Mouse (Mus musculus) midbrain, embryonic 13.5 days (tissue): ENCODE data around the gene Ppp4r2. TPM values are rescaled to one million over a fixed set of nuclear protein-coding genes. Genes with fewer than 3 reads are reported as not detected.
A peak's percentile ranks its signal among the peaks of the same experiment; 100 is the strongest.

ENCODE experiments used
- ATAC-seq: fragments of 200-750 bp; cut with Nextera tagmentation; 2 replicates; pipeline ENCODE4 v1.8.0; 2017; ENCODE audit warnings: mild to moderate bottlenecking, moderate TSS enrichment, moderate library complexity
- H3K27ac ChIP-seq: fragments of 300-500 bp; sonication (generic); 2 replicates; pipeline ENCODE4 v1.5.1; 2015; ENCODE audit warnings: inconsistent platforms, mild to moderate bottlenecking, moderate library complexity
- H3K27me3 ChIP-seq: fragments of 300-500 bp; sonication (generic); 2 replicates; pipeline ENCODE4 v1.6.1; 2015; ENCODE audit warnings: mild to moderate bottlenecking, inconsistent platforms
- H3K36me3 ChIP-seq: fragments of 300-500 bp; sonication (generic); 2 replicates; pipeline ENCODE4 v1.6.1; 2015; ENCODE audit warnings: mild to moderate bottlenecking, inconsistent platforms
- H3K4me1 ChIP-seq: fragments of 300-500 bp; sonication (generic); replicated peaks from 2 replicates; pipeline ENCODE4 v1.6.1; 2015; ENCODE audit warnings: inconsistent platforms
- H3K4me2 ChIP-seq: fragments of 300-500 bp; sonication (generic); replicated peaks from 2 replicates; pipeline ENCODE4 v1.6.1; 2015; ENCODE audit warnings: moderate library complexity, mild to moderate bottlenecking, inconsistent platforms
- H3K4me3 ChIP-seq: fragments of 300-500 bp; sonication (generic); replicated peaks from 2 replicates; pipeline ENCODE4 v1.5.1; 2015; ENCODE audit warnings: mild to moderate bottlenecking, inconsistent platforms
- H3K9ac ChIP-seq: fragments of 300-500 bp; sonication (generic); replicated peaks from 2 replicates; pipeline ENCODE4 v1.6.1; 2015; ENCODE audit warnings: mild to moderate bottlenecking, inconsistent platforms
- H3K9me3 ChIP-seq: fragments of 300-500 bp; sonication (generic); 2 replicates; pipeline ENCODE4 v1.6.1; 2016; ENCODE audit warnings: mild to moderate bottlenecking, inconsistent platforms
- WGBS: fragments of 180-500 bp; shearing (Covaris S2); methylation state at CpG from one replicate; pipeline ENCODE4 v1.1.7; 2015; 5-methylcytosine and 5-hydroxymethylcytosine counted together
- polyA plus RNA-seq: library from polyadenylated mRNA; unstranded; fragments of >200 nt; fragmentation: Nextera tagmentation; extraction: Ambion mirVana; gene quantifications from 2 replicates; pipeline ENCODE4 v1.2.1, GENCODE M21; 2015

Ppp4r2 gene
- polyA plus RNA-seq, 1 experiment from 2014 or later: 26.4 TPM

GRCm38 (mm10) chr6:100889340-100889739 is 55.9 kb downstream of the Ppp4r2 start:
- no peaks in the 10 kb centered on the region for H3K36me3 ChIP-seq
- H3K4me1 ChIP-seq: 0 out of 2 replicates have a peak, but pooled peaks cover 2% of the 10 kb centered on the region
- H3K27ac ChIP-seq: no peak overlapping the region
- H3K4me2 ChIP-seq: no peak overlapping the region
- no peaks in the 10 kb centered on the region; the same call in 1 of the 2 replicates for H3K9me3 ChIP-seq
- H3K4me3 ChIP-seq: no peak overlapping the region
- no peak overlapping the region for H3K9ac ChIP-seq
- 0 out of 2 replicates have a peak, but pooled peaks cover 4% of the 10 kb centered on the region for H3K27me3 ChIP-seq
- 76% methylated on average over 6 of the region's 6 CpGs for WGBS
- no peak for ATAC-seq

- 72% methylated on average over 4 of the region's 4 CpGs for WGBS
Observed at GRCm38 (mm10) chr6:100892489-100892888, 59.1 kb downstream of the Ppp4r2 start.

GRCm38 (mm10) chr6:100893073-100893472 is 59.7 kb downstream of the Ppp4r2 start:
- 0 out of 2 replicates have a peak, but pooled peaks cover 4% of the 10 kb centered on the region for H3K27me3 ChIP-seq
- H3K9ac ChIP-seq: no peak overlapping the region
- no peak for ATAC-seq
- H3K4me1 ChIP-seq: no peaks in the 10 kb centered on the region
- H3K27ac ChIP-seq: no peak overlapping the region
- no peak overlapping the region for H3K4me3 ChIP-seq
- WGBS: 78% methylated on average over 5 of the region's 5 CpGs
- H3K9me3 ChIP-seq: no peaks in the 10 kb centered on the region
- no peak overlapping the region for H3K4me2 ChIP-seq
- no peaks in the 10 kb centered on the region for H3K36me3 ChIP-seq

More at GRCm38 (mm10) chr6:100892489-100892888, 59.1 kb downstream of the Ppp4r2 start:
- 0 out of 2 replicates have a peak, but pooled peaks have one; percentile 37 for ATAC-seq
- Histone ChIP-seq H3K27me3 (0 out of 2 replicates have a peak, but pooled peaks cover 4% of the 10 kb centered on the region), H3K9me3 (no peaks in the 10 kb centered on the region), H3K9ac (no peak overlapping the region), H3K4me2 (no peak overlapping the region), H3K36me3 (no peaks in the 10 kb centered on the region), H3K4me1 (no peaks in the 10 kb centered on the region), H3K4me3 (no peak overlapping the region), H3K27ac (no peak overlapping the region)

GRCm38 (mm10) chr6:100895183-100895582 is 61.8 kb downstream of the Ppp4r2 start:
- ATAC-seq: no peak
- WGBS: 63% methylated on average over 8 of the region's 8 CpGs
- Histone ChIP-seq H3K4me2 (no peak overlapping the region), H3K36me3 (no peaks in the 10 kb centered on the region), H3K4me1 (no peaks in the 10 kb centered on the region), H3K4me3 (no peak overlapping the region), H3K27me3 (no peaks in the 10 kb centered on the region), H3K27ac (no peak overlapping the region), H3K9me3 (no peaks in the 10 kb centered on the region), H3K9ac (no peak overlapping the region)

- Histone ChIP-seq H3K27ac (no peak overlapping the region), H3K9me3 (no peaks in the 10 kb centered on the region), H3K4me3 (no peak overlapping the region), H3K4me2 (no peak overlapping the region), H3K9ac (no peak overlapping the region), H3K27me3 (no peaks in the 10 kb centered on the region), H3K4me1 (no peaks in the 10 kb centered on the region), H3K36me3 (no peaks in the 10 kb centered on the region)
- 62% methylated on average over 5 of the region's 5 CpGs for WGBS
- ATAC-seq: no peak
Observed at GRCm38 (mm10) chr6:100896883-100897282, 63.5 kb downstream of the Ppp4r2 start.

- Histone ChIP-seq H3K4me3 (no peak overlapping the region), H3K4me2 (no peak overlapping the region), H3K36me3 (no peaks in the 10 kb centered on the region), H3K4me1 (no peaks in the 10 kb centered on the region), H3K27me3 (no peaks in the 10 kb centered on the region), H3K27ac (no peak overlapping the region), H3K9me3 (no peaks in the 10 kb centered on the region), H3K9ac (no peak overlapping the region)
- WGBS: 54% methylated on average over 5 of the region's 5 CpGs
- ATAC-seq: no peak
Observed at GRCm38 (mm10) chr6:100904463-100904862, 71.0 kb downstream of the Ppp4r2 start.

- WGBS: 82% methylated on average over 2 of the region's 2 CpGs
- Histone ChIP-seq H3K36me3 (no peaks in the 10 kb centered on the region), H3K4me2 (no peak overlapping the region), H3K27me3 (no peaks in the 10 kb centered on the region), H3K9me3 (no peaks in the 10 kb centered on the region), H3K4me1 (peaks cover 4% of the 10 kb centered on the region; the same call in 1 of the 2 replicates), H3K27ac (no peak overlapping the region), H3K4me3 (no peak overlapping the region), H3K9ac (no peak overlapping the region)
- ATAC-seq: no peak
Observed at GRCm38 (mm10) chr6:100910136-100910675, 76.8 kb downstream of the Ppp4r2 start.

Other genes with a start within 250 kb of the Ppp4r2 start
- 11.9 and 12.7 TPM in 2 replicates for gene Shq1, start 162.5 kb upstream of the Ppp4r2 start, polyA plus RNA-seq
- gene Gxylt2, start 128.9 kb upstream of the Ppp4r2 start, polyA plus RNA-seq: 0.70 and 0.98 TPM in 2 replicates